8 mouse cellular contexts compared by ENCODE assay signal in the genomic region with DNA sequence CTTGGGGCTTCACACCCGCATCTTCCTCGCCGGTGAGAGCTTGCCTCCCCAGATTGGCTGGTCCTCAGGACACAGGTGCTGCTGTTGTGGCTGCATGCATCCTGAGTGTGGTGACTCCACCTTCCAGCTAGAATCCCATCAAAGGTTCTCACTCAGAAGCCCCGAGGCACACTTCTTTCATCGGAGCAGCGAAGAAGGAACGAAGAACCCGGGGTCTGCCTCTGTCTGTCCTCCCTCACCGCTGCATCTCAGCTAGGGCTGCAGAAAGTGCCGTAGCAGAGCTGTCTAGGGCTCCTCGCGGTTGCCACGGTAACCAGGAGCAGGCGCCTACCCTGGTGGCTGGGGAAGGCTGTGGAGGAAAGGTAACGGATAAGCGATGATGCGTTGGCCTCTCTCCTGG. TPM values are rescaled to one million over a fixed set of nuclear protein-coding genes. Genes with fewer than 3 reads are reported as not detected.
DNase-seq lines count a peak whose midpoint lies in the region; ATAC-seq lines count a peak whose summit lies in the region.

A gene (minus strand): TSS at position 227 of the 400 bp plus-strand sequence.

- H3K4me1 ChIP-seq in lung, embryonic 16.5 days (replicated peaks; ENCODE audit: control insufficient read depth, insufficient read depth, low read length) = peaks cover 6% of the 10 kb centered on the region
- peaks cover 27% of the 10 kb centered on the region for H3K4me1 ChIP-seq in forebrain, embryonic 13.5 days

- ATAC-seq in lung, embryonic 16.5 days (ENCODE audit: low read depth) = 0 out of 2 replicates have a peak, but pooled peaks have one; percentile 41
- ATAC-seq in forebrain, embryonic 13.5 days = peak; percentile 81

- peaks cover 30% of the 10 kb centered on the region for H3K27me3 ChIP-seq in lung, embryonic 16.5 days (ENCODE audit: control insufficient read depth, insufficient read depth, low read depth, low read length)
- H3K27me3 ChIP-seq in forebrain, embryonic 13.5 days = peaks cover 15% of the 10 kb centered on the region; the same call in 1 of the 2 replicates

- no peaks in the 10 kb centered on the region for H3K9me3 ChIP-seq in lung, embryonic 16.5 days (ENCODE audit: control insufficient read depth, low read length)
- no peaks in the 10 kb centered on the region for H3K9me3 ChIP-seq in forebrain, embryonic 13.5 days (replicated peaks)

- peak within 1 kb of the TSS; percentile 39; the same call in 1 of the 2 replicates for H3K9ac ChIP-seq in lung, embryonic 16.5 days (ENCODE audit: low read length)
- peak within 1 kb of the TSS; percentile 79 for H3K9ac ChIP-seq in forebrain, embryonic 13.5 days

- no peak within 1 kb of the TSS for H3K27ac ChIP-seq in lung, embryonic 16.5 days (ENCODE audit: low read length)
- peak within 1 kb of the TSS; percentile 77 for H3K27ac ChIP-seq in forebrain, embryonic 13.5 days

- 2% methylated on average over 17 of the region's 17 CpGs for WGBS in lung, embryonic 16.5 days
- under 1% methylated on average over 17 of the region's 17 CpGs for WGBS in forebrain, embryonic 13.5 days

- H3K4me3 ChIP-seq in lung, embryonic 16.5 days (ENCODE audit: low read length) = peak within 1 kb of the TSS; percentile 39
- peak within 1 kb of the TSS; percentile 48 for H3K4me3 ChIP-seq in forebrain, embryonic 13.5 days

- peak within 1 kb of the TSS; percentile 66 for H3K4me2 ChIP-seq in lung, embryonic 16.5 days (ENCODE audit: low read depth, low read length)
- peak within 1 kb of the TSS; percentile 78 for H3K4me2 ChIP-seq in forebrain, embryonic 13.5 days

- no peak for DNase-seq in lung, postnatal 25 days (ENCODE audit: low spot score)
- peak; percentile 67 for DNase-seq in cerebellum, adult 11 months
- DNase-seq in heart, postnatal 14 days = no peak
- DNase-seq in left cerebral cortex, postnatal 25 days (ENCODE audit: low spot score in 2 of 2) = peak; percentile 82 to 90
- peak; percentile 67 for DNase-seq in naive thymus-derived CD4-positive, alpha-beta T cell, adult 2 months (ENCODE audit: low read depth)
- peak; percentile 45 to 61 for DNase-seq in thymus, postnatal 36 days

- intact Hi-C loops in heart, postnatal 14 days (cut with DNase I) = loop anchor here (1.0 to 5.0 kb wide), 5 partner anchors 40 to 228 kb away; no protein-coding TSS in a partner anchor
- intact Hi-C loops in left cerebral cortex, postnatal 25 days (cut with DNase I) = loop anchor here (1.0 to 5.0 kb wide), 4 partner anchors 20 to 160 kb away; no protein-coding TSS in a partner anchor

- no peaks in the 10 kb centered on the region for H3K36me3 ChIP-seq in lung, embryonic 16.5 days (ENCODE audit: control insufficient read depth, insufficient read depth, low read length)
- H3K36me3 ChIP-seq in forebrain, embryonic 13.5 days (ENCODE audit: poor library complexity, severe bottlenecking) = no peaks in the 10 kb centered on the region

RNA-seq across cellular contexts. Expression of the gene that starts here (rescaled TPM):
- 15.9 and 18.0 TPM in 2 replicates for polyA plus RNA-seq in lung, embryonic 16.5 days (2015; fragmentation: Nextera tagmentation; extraction: Ambion mirVana)
- 20.9 and 25.5 TPM in 2 replicates for polyA plus RNA-seq in forebrain, embryonic 13.5 days (2015; fragmentation: Nextera tagmentation; extraction: Ambion mirVana)
- total RNA-seq in heart, postnatal 14 days (2021) = 100 to 1,000 TPM; 114 to 124 TPM
- total RNA-seq in left cerebral cortex, postnatal 25 days (2021) = 100 to 1,000 TPM; 110 to 127 TPM

Comparison
In these comparisons a context has a peak if more than half of its experiments do, and no peak if none do; other contexts are left out.
1. DNase-seq: peak in cerebellum, adult 11 months (single experiment), left cerebral cortex, postnatal 25 days (2 of 2), naive thymus-derived CD4-positive, alpha-beta T cell, adult 2 months (single experiment) and thymus, postnatal 36 days (2 of 2); none in lung, postnatal 25 days (single experiment) and heart, postnatal 14 days (0 of 2).